Comparison of ENCODE assay signal across 1 mouse cellular context in the genomic region with DNA sequence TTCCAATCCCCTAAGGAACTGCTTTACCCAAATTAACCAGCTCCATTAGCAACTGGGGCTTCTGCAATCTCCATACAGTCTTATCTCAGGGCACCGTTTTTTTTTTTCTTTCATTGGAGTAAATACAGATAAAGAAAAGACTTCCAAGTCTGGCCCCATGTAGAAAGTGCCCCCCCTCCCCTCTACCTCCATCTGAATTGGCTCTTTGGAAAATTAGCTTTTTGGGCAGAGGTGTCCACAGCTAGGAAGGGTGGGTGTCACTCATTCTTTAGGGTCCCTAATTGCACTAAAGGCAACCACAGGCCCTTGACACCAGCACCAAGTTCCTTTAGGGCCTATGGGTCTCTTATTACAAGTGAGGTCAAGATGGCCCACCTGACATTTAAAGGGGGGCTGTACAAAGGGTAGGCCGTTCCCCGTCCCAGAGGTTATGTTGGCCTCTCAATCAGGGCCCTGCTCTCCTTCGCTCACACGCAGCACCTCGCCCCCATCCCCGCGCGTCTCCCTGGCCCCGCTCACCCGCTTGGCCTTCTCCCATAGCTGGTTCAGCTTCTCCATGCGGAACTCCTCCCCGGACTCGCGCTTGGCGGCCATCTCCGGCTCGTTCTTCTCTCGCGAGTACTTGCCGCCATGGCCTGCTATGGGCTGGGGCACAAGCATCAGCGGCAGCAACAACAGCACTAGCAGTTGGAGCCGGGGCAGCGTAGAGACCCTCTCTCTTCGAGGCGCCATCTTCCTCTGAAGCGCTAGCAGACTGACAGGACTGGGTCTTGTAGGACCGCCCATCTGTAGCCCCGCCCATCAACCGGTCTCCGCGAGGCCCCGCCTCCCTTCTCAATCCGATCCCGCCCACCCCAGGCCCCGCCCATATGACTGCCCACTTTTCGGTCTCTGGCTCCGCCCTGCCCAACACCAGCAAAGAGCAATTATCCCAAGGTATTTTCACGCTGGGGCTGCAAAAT.
TF ChIP-seq lines count a peak whose summit lies in the region.

Gene Lrpap1, minus strand, starts transcription at position 807 of the 962 bp plus-strand sequence.

TF ChIP-seq in MEL, 35 proteins besides CTCF, POLR2A, EP300 and RAD21 (continued from another document):
- no peak for TF ChIP-seq MYB (IDR thresholded peaks at IDR 0.05; ENCODE audit: low read depth, low read length)
- peak; percentile 89 for TF ChIP-seq NELFE (IDR thresholded peaks at IDR 0.05; ENCODE audit: low read depth, low read length)
- TF ChIP-seq TCF12 (IDR thresholded peaks at IDR 0.05; ENCODE audit: low read depth, low read length) = peak; percentile 47; the same call in 1 of the 2 replicates
- TF ChIP-seq USF2 (IDR thresholded peaks at IDR 0.05; ENCODE audit: borderline replicate concordance in 1 of 2, insufficient read depth in 1 of 2, low read depth in 1 of 2, low read length in 2 of 2) = no peak
- peak; percentile 82 for TF ChIP-seq TBP (IDR thresholded peaks at IDR 0.05; ENCODE audit: low read depth, low read length)
- no peak; the same call in 1 of the 2 replicates for TF ChIP-seq KAT2A (conservative IDR thresholded peaks at IDR 0.05; ENCODE audit: low read depth, low read length)
- peak; percentile 92 for TF ChIP-seq ZMIZ1 (IDR thresholded peaks at IDR 0.05; ENCODE audit: low read depth, low read length)
- no peak for TF ChIP-seq POLR2AphosphoS5 (IDR thresholded peaks at IDR 0.05; ENCODE audit: borderline replicate concordance, low read depth, low read length)
- no peak for TF ChIP-seq GABPA (IDR thresholded peaks at IDR 0.05; ENCODE audit: low read depth, low read length)
- TF ChIP-seq E2F4 (IDR thresholded peaks at IDR 0.05; ENCODE audit: borderline replicate concordance, low read depth, low read length) = no peak
- TF ChIP-seq HCFC1 (IDR thresholded peaks at IDR 0.05; ENCODE audit: low read depth, low read length) = peak; percentile 58
- TF ChIP-seq ETS1 (IDR thresholded peaks at IDR 0.05; ENCODE audit: low read depth, low read length) = 0 out of 2 replicates have a peak, but pooled peaks have one; percentile 20
- TF ChIP-seq MAFK (IDR thresholded peaks at IDR 0.05; ENCODE audit: borderline replicate concordance, low read depth, low read length) = no peak
- no peak for TF ChIP-seq ZKSCAN1 (IDR thresholded peaks at IDR 0.05; ENCODE audit: low read depth, low read length)
- TF ChIP-seq SIN3A (IDR thresholded peaks at IDR 0.05; ENCODE audit: low read length) = peak; percentile 59
- no peak for TF ChIP-seq MYC (IDR thresholded peaks at IDR 0.05; ENCODE audit: low read depth, low read length)
TF ChIP-seq in MEL: peak in this region for 17.
